Mouse (Mus musculus) T-cell, adult 66 days (primary cell): ENCODE measurements around the gene Gpr6. TPM values are rescaled to one million over a fixed set of nuclear protein-coding genes. Genes with fewer than 3 reads are reported as not detected.

Source experiments
- total RNA-seq, 2 experiments: library from RNA; stranded (reverse); gene quantifications; 3 replicates in 1 of 2; 4 replicates in 1 of 2; pipeline ENCODE4 v1.2.4; 2023

The Gpr6 gene
- not detected for total RNA-seq

GRCm38 (mm10) chr10:41072116-41072515 lies at the start of gene Gpr6:
TSS of gene Gpr6 (minus strand) at chr10:41072285.

Other genes with a start within 250 kb of the Gpr6 start
- gene Cdc40, start 189.0 kb downstream of the Gpr6 start, total RNA-seq, result 10 to 100 TPM; 53.6 to 53.7 TPM
- not detected for gene Wasf1, start 188.8 kb downstream of the Gpr6 start, total RNA-seq
- 10 to 100 TPM; 17.5 to 17.8 TPM for gene Fig4, start 231.0 kb upstream of the Gpr6 start, total RNA-seq
- under 1 TPM in 1 of 2 experiments, not detected in 1; 0.12 TPM for gene Ak9, start 231.7 kb upstream of the Gpr6 start, total RNA-seq